Mouse (Mus musculus) MEL (cell line): ENCODE measurements at regions not wholly inside any gene's neighbourhood (a gene's known extent, or its start where the extent isn't known, plus 50 kb on each side); places are given as distances from the start of the nearest gene placed in this dataset.
A peak's percentile ranks its signal among the peaks of the same experiment; 100 is the strongest.

ENCODE experiments used
- DNase-seq: peaks from one replicate; pipeline ENCODE4 v3.0.0; 2011; ENCODE audit warnings: low read depth, low spot score
- H3K27ac ChIP-seq: 2 replicates; pipeline ENCODE4 v1.5.1; 2012; ENCODE audit warnings: low read depth, mild to moderate bottlenecking, control low read depth, low read length, moderate library complexity; ENCODE audit not compliant: control insufficient read depth
- H3K27me3 ChIP-seq, 2 experiments: fragments of 150-350 bp in 1 of 2; sonication (generic) in 1 of 2; 2 replicates each; pipeline ENCODE4 v1.6.1; 2012; ENCODE audit warnings: low read length in 2 of 2, mild to moderate bottlenecking in 2 of 2, improper control_type of control experiment in 1 of 2, moderate library complexity in 1 of 2; ENCODE audit not compliant: insufficient read depth in 2 of 2, control insufficient read depth in 1 of 2
- H3K36me3 ChIP-seq, 2 experiments: 2 replicates each; pipeline ENCODE4 v1.6.1; 2012 to 2014; ENCODE audit warnings: low read length in 2 of 2, improper control_type of control experiment in 1 of 2, inconsistent platforms in 1 of 2, mild to moderate bottlenecking in 1 of 2; ENCODE audit not compliant: insufficient read depth in 2 of 2, control insufficient read depth in 1 of 2
- H3K4me1 ChIP-seq, 2 experiments: fragments of 150-350 bp in 1 of 2; sonication (generic) in 1 of 2; 2 replicates each; pipeline ENCODE4 v1.6.1; 2012; ENCODE audit warnings: low read length in 2 of 2, improper control_type of control experiment in 1 of 2, mild to moderate bottlenecking in 1 of 2; ENCODE audit not compliant: insufficient read depth in 2 of 2, control insufficient read depth in 1 of 2
- H3K4me3 ChIP-seq, 2 experiments: fragments of 150-350 bp in 1 of 2; sonication (generic) in 1 of 2; 2 replicates each; pipeline ENCODE4 v1.5.1; 2012; ENCODE audit warnings: low read depth in 2 of 2, low read length in 2 of 2, mild to moderate bottlenecking in 2 of 2, moderate library complexity in 2 of 2, control low read depth in 1 of 2, improper control_type of control experiment in 1 of 2; ENCODE audit not compliant: control insufficient read depth in 1 of 2, insufficient read depth in 1 of 2
- H3K79me2 ChIP-seq: 2 replicates; pipeline ENCODE4 v1.6.1; 2012; ENCODE audit warnings: mild to moderate bottlenecking, low read length, moderate library complexity; ENCODE audit not compliant: control insufficient read depth, poor library complexity, insufficient read depth
- H3K9ac ChIP-seq: 2 replicates; pipeline ENCODE4 v1.6.1; 2012; ENCODE audit warnings: low read depth, mild to moderate bottlenecking, control low read depth, low read length, moderate library complexity; ENCODE audit not compliant: control insufficient read depth, poor library complexity, severe bottlenecking
- H3K9me3 ChIP-seq: fragments of 150-350 bp; sonication (generic); replicated peaks from 2 replicates; pipeline ENCODE4 v1.6.1; 2012; ENCODE audit warnings: mild to moderate bottlenecking, low read length, improper control_type of control experiment, moderate library complexity; ENCODE audit not compliant: insufficient read depth
- BHLHE40 ChIP-seq: IDR thresholded peaks from 2 replicates; pipeline ENCODE4 v1.6.1; 2012; ENCODE audit warnings: low read depth, mild to moderate bottlenecking, inconsistent platforms, low read length, improper control_type of control experiment, borderline replicate concordance
- CHD1 ChIP-seq: IDR thresholded peaks from 2 replicates; pipeline ENCODE4 v1.6.1; 2012; ENCODE audit warnings: low read depth, mild to moderate bottlenecking, inconsistent platforms, low read length, improper control_type of control experiment
- CTCF ChIP-seq, 3 experiments: IDR thresholded peaks in 2 of 3; conservative IDR thresholded peaks in 1 of 3; 2 replicates each; pipeline ENCODE4 v1.5.1; 2011 to 2012; ENCODE audit warnings: low read length in 3 of 3, low read depth in 2 of 3, mild to moderate bottlenecking in 2 of 3, improper control_type of control experiment in 1 of 3, inconsistent platforms in 1 of 3, mixed read lengths in 1 of 3, moderate library complexity in 1 of 3; ENCODE audit not compliant: control insufficient read depth in 1 of 3, insufficient read depth in 1 of 3, poor library complexity in 1 of 3, severe bottlenecking in 1 of 3
- ELF1 ChIP-seq: IDR thresholded peaks from 2 replicates; pipeline ENCODE4 v1.6.1; 2014; ENCODE audit warnings: low read depth, mild to moderate bottlenecking, inconsistent platforms, low read length, improper control_type of control experiment, moderate library complexity
- EP300 ChIP-seq, 2 experiments: IDR thresholded peaks; 2 replicates each; pipeline ENCODE4 v1.6.1; 2011; ENCODE audit warnings: improper control_type of control experiment in 2 of 2, low read length in 2 of 2, low read depth in 1 of 2, mild to moderate bottlenecking in 1 of 2
- ETS1 ChIP-seq: IDR thresholded peaks from 2 replicates; pipeline ENCODE4 v1.6.1; 2012; ENCODE audit warnings: low read depth, mild to moderate bottlenecking, inconsistent platforms, low read length, improper control_type of control experiment, moderate library complexity
- GABPA ChIP-seq: IDR thresholded peaks from 2 replicates; pipeline ENCODE4 v1.6.1; 2012; ENCODE audit warnings: low read depth, mild to moderate bottlenecking, inconsistent platforms, low read length, improper control_type of control experiment, moderate library complexity
- GATA1 ChIP-seq: IDR thresholded peaks from 2 replicates; pipeline ENCODE4 v1.6.1; 2011; ENCODE audit warnings: low read depth, low read length, improper control_type of control experiment
- HCFC1 ChIP-seq: IDR thresholded peaks from 2 replicates; pipeline ENCODE4 v1.6.1; 2012; ENCODE audit warnings: low read depth, mild to moderate bottlenecking, inconsistent platforms, low read length, improper control_type of control experiment, moderate library complexity
- JUND ChIP-seq: IDR thresholded peaks from 2 replicates; pipeline ENCODE4 v1.6.1; 2011; ENCODE audit warnings: low read depth, mild to moderate bottlenecking, improper control_type of control experiment, low read length
- MAFK ChIP-seq: IDR thresholded peaks from 2 replicates; pipeline ENCODE4 v1.6.1; 2011; ENCODE audit warnings: low read depth, mild to moderate bottlenecking, low read length, improper control_type of control experiment, borderline replicate concordance
- MAX ChIP-seq: IDR thresholded peaks from 2 replicates; pipeline ENCODE4 v1.6.1; 2011; ENCODE audit warnings: low read length, improper control_type of control experiment
- MAZ ChIP-seq: IDR thresholded peaks from 2 replicates; pipeline ENCODE4 v1.6.1; 2012; ENCODE audit warnings: low read depth, mild to moderate bottlenecking, inconsistent platforms, low read length, improper control_type of control experiment
- MEF2A ChIP-seq: IDR thresholded peaks from 2 replicates; pipeline ENCODE4 v1.6.1; 2014; ENCODE audit warnings: low read depth, mild to moderate bottlenecking, inconsistent platforms, low read length, improper control_type of control experiment; ENCODE audit not compliant: poor library complexity, insufficient replicate concordance, severe bottlenecking; ENCODE audit errors: extremely low read depth
- MXI1 ChIP-seq: IDR thresholded peaks from 2 replicates; pipeline ENCODE4 v1.6.1; 2011; ENCODE audit warnings: mild to moderate bottlenecking, low read depth, low read length, improper control_type of control experiment
- MYB ChIP-seq: IDR thresholded peaks from 2 replicates; pipeline ENCODE4 v1.6.1; 2011; ENCODE audit warnings: mild to moderate bottlenecking, low read depth, low read length, improper control_type of control experiment
- MYC ChIP-seq: IDR thresholded peaks from 2 replicates; pipeline ENCODE4 v1.6.1; 2011; ENCODE audit warnings: low read depth, mild to moderate bottlenecking, low read length, improper control_type of control experiment, moderate library complexity
- NELFE ChIP-seq: IDR thresholded peaks from 2 replicates; pipeline ENCODE4 v1.6.1; 2011; ENCODE audit warnings: low read depth, low read length, improper control_type of control experiment
- NRF1 ChIP-seq: IDR thresholded peaks from 2 replicates; pipeline ENCODE4 v1.6.1; 2014; ENCODE audit warnings: low read depth, mild to moderate bottlenecking, inconsistent platforms, low read length, improper control_type of control experiment, moderate library complexity; ENCODE audit not compliant: poor library complexity, insufficient read depth, severe bottlenecking
- POLR2A ChIP-seq, 2 experiments: IDR thresholded peaks; 2 replicates each; pipeline ENCODE4 v1.6.1; 2011 to 2012; ENCODE audit warnings: low read length in 2 of 2, mild to moderate bottlenecking in 2 of 2, control low read depth in 1 of 2, improper control_type of control experiment in 1 of 2, low read depth in 1 of 2, moderate library complexity in 1 of 2; ENCODE audit not compliant: control insufficient read depth in 1 of 2, insufficient read depth in 1 of 2, poor library complexity in 1 of 2
- POLR2AphosphoS2 ChIP-seq: IDR thresholded peaks from 2 replicates; pipeline ENCODE4 v1.6.1; 2011; ENCODE audit warnings: low read length, improper control_type of control experiment
- POLR2AphosphoS5 ChIP-seq: IDR thresholded peaks from 2 replicates; pipeline ENCODE4 v1.6.1; 2012; ENCODE audit warnings: low read depth, borderline replicate concordance, mild to moderate bottlenecking, inconsistent platforms, low read length, moderate library complexity, mixed read lengths
- RCOR1 ChIP-seq: IDR thresholded peaks from 2 replicates; pipeline ENCODE4 v1.6.1; 2012; ENCODE audit warnings: low read depth, mild to moderate bottlenecking, inconsistent platforms, low read length, improper control_type of control experiment
- SIN3A ChIP-seq: IDR thresholded peaks from 2 replicates; pipeline ENCODE4 v1.6.1; 2012; ENCODE audit warnings: low read length, improper control_type of control experiment, inconsistent platforms
- SMC3 ChIP-seq: IDR thresholded peaks from 2 replicates; pipeline ENCODE4 v1.6.1; 2011; ENCODE audit warnings: low read depth, low read length, improper control_type of control experiment
- TBP ChIP-seq: IDR thresholded peaks from 2 replicates; pipeline ENCODE4 v1.8.0; 2011; ENCODE audit warnings: low read depth, low read length, improper control_type of control experiment
- TCF12 ChIP-seq: IDR thresholded peaks from 2 replicates; pipeline ENCODE4 v1.6.1; 2014; ENCODE audit warnings: low read depth, mild to moderate bottlenecking, inconsistent platforms, low read length, improper control_type of control experiment, moderate library complexity
- UBTF ChIP-seq: IDR thresholded peaks from 2 replicates; pipeline ENCODE4 v1.6.1; 2012; ENCODE audit warnings: low read depth, mild to moderate bottlenecking, inconsistent platforms, low read length, improper control_type of control experiment, moderate library complexity, borderline replicate concordance; ENCODE audit not compliant: insufficient read depth
- USF1 ChIP-seq: IDR thresholded peaks from 2 replicates; pipeline ENCODE4 v1.6.1; 2014; ENCODE audit warnings: low read depth, mild to moderate bottlenecking, inconsistent platforms, low read length, improper control_type of control experiment, moderate library complexity
- USF2 ChIP-seq, 2 experiments: IDR thresholded peaks; 2 replicates each; pipeline ENCODE4 v1.6.1; 2011 to 2012; ENCODE audit warnings: improper control_type of control experiment in 2 of 2, low read length in 2 of 2, borderline replicate concordance in 1 of 2, inconsistent platforms in 1 of 2, low read depth in 1 of 2, mild to moderate bottlenecking in 1 of 2; ENCODE audit not compliant: insufficient read depth in 1 of 2
- ZC3H11A ChIP-seq: IDR thresholded peaks from 2 replicates; pipeline ENCODE4 v1.6.1; 2012; ENCODE audit warnings: low read depth, mild to moderate bottlenecking, inconsistent platforms, low read length, improper control_type of control experiment
- ZKSCAN1 ChIP-seq: IDR thresholded peaks from 2 replicates; pipeline ENCODE4 v1.6.1; 2012; ENCODE audit warnings: low read depth, mild to moderate bottlenecking, inconsistent platforms, low read length, improper control_type of control experiment, moderate library complexity
- ZMIZ1 ChIP-seq: IDR thresholded peaks from 2 replicates; pipeline ENCODE4 v1.6.1; 2012; ENCODE audit warnings: low read depth, mild to moderate bottlenecking, inconsistent platforms, low read length, improper control_type of control experiment, moderate library complexity
- ZNF384 ChIP-seq: IDR thresholded peaks from 2 replicates; pipeline ENCODE4 v1.6.1; 2012; ENCODE audit warnings: low read depth, mild to moderate bottlenecking, inconsistent platforms, low read length, improper control_type of control experiment

DNA sequence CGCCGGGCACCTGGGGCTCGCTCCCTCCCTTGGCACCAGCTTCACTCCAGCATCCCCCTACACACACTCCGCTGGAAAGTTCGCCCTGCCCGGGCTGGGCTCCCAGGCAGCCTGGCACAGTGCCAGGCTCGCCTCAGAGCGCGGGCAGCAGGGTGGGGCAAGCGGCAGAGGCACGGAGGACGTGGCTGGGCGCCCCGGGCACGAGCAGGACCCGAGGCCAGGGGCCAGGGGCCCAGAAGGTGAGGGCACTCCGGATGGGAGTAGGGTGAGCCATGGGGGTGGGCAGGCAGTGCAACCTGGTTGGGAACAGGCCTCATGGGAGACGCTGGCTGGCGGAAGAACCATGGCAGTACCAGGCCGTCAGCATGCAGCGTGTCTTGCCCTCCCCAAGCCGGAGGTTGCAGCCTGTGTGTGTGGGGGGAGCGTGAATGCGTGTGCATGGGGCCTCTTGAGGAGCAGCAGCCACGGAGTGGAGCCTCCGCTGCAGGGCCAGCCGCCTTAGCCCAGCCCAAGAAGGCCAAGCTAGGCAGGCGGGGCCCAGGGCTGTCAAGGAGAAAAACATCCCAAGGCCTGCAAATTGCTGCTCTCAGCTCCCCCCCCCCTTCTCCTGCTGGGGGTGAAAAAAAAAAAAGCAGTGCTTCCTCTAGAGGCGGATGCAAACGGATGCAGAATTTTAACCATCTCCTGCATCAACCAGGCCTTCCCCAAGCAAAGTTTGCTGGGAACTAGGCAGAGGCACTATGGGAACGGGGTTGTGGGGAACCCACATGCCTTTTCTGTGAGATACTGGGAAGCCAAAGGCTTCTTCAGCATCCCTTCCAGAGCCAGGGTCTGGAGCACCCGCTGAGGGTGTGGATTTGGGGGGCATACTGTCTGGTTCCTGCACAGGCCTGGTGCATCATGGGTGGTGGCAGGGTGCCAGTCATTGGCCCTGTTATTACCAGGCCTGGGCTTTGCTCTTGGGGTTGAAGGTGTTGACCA, 71.4 kb upstream of the Wnt7b start:
- peak; percentile 90 for DNase-seq
- H3K4me1 ChIP-seq = peaks cover 8 to 25% of the 10 kb centered on the region in 2 experiments
- H3K9me3 ChIP-seq = no peaks in the 10 kb centered on the region
- peak overlapping the region; percentile 85 for H3K9ac ChIP-seq
- peak overlapping the region; percentile 70 to 83 for H3K4me3 ChIP-seq
- no peaks in the 10 kb centered on the region for H3K27me3 ChIP-seq
- peaks cover 30% of the 10 kb centered on the region for H3K79me2 ChIP-seq
- H3K27ac ChIP-seq = peak overlapping the region; percentile 72
- H3K36me3 ChIP-seq = peaks cover 0 to 18% of the 10 kb centered on the region in 2 experiments; a peak in 2 of 4 replicates
- TF ChIP-seq MAZ = peak; percentile 97
- TF ChIP-seq MYB = no peak
- no peak for TF ChIP-seq USF2 (IDR thresholded peaks at IDR 0.05; ENCODE audit: borderline replicate concordance in 1 of 2, insufficient read depth in 1 of 2, low read depth in 1 of 2, low read length in 2 of 2)
- TF ChIP-seq USF1 = no peak
- no peak for TF ChIP-seq TBP
- TF ChIP-seq NRF1 = no peak
- TF ChIP-seq SIN3A = no peak; the same call in 1 of the 2 replicates
- no peak for TF ChIP-seq ELF1
- TF ChIP-seq CHD1 = no peak
- TF ChIP-seq EP300 (IDR thresholded peaks at IDR 0.05; ENCODE audit: low read depth in 1 of 2, low read length in 2 of 2) = peak in 1 of 2 experiments; percentile 5; a peak in 1 of 4 replicates
- no peak for TF ChIP-seq GATA1
- no peak for TF ChIP-seq JUND
- TF ChIP-seq BHLHE40 = no peak; the same call in 1 of the 2 replicates
- TF ChIP-seq TCF12 = peak; percentile 6; the same call in 1 of the 2 replicates
- TF ChIP-seq NELFE = no peak; the same call in 1 of the 2 replicates
- TF ChIP-seq MXI1 = peak; percentile 61
- TF ChIP-seq ETS1 = 0 out of 2 replicates have a peak, but pooled peaks have one; percentile 21
- TF ChIP-seq ZNF384 = peak; percentile 98
- TF ChIP-seq POLR2AphosphoS5 = no peak
- no peak for TF ChIP-seq ZC3H11A
- peak; percentile 12; the same call in 1 of the 2 replicates for TF ChIP-seq ZKSCAN1
- no peak for TF ChIP-seq MAX
- no peak for TF ChIP-seq MAFK
- TF ChIP-seq ZMIZ1 = 0 out of 2 replicates have a peak, but pooled peaks have one; percentile 12
- TF ChIP-seq HCFC1 = peak; percentile 74
- 0 out of 2 replicates have a peak, but pooled peaks have one; percentile 64 for TF ChIP-seq UBTF
- TF ChIP-seq POLR2AphosphoS2 = no peak
- no peak for TF ChIP-seq MEF2A
- peak; percentile 50 to 57; a peak in 2 of 4 replicates for TF ChIP-seq POLR2A (IDR thresholded peaks at IDR 0.05; ENCODE audit: control insufficient read depth in 1 of 2, insufficient read depth in 1 of 2, low read depth in 1 of 2, low read length in 2 of 2, poor library complexity in 1 of 2)
- no peak; the same call in 1 of the 2 replicates for TF ChIP-seq RCOR1
- no peak for TF ChIP-seq CTCF (IDR thresholded peaks at IDR 0.05 in 2 of 3, conservative IDR thresholded peaks at IDR 0.05 in 1 of 3; ENCODE audit: control insufficient read depth in 1 of 3, insufficient read depth in 1 of 3, low read depth in 2 of 3, low read length in 3 of 3, poor library complexity in 1 of 3, severe bottlenecking in 1 of 3)
- no peak for TF ChIP-seq SMC3
- peak; percentile 15; the same call in 1 of the 2 replicates for TF ChIP-seq MYC
- TF ChIP-seq GABPA = no peak
